Mouse (Mus musculus): ENCODE results near the gene Smtnl1. TPM values are rescaled to one million over a fixed set of nuclear protein-coding genes. Genes with fewer than 3 reads are reported as not detected.

The Smtnl1 gene
- total and polyA plus RNA-seq, 3 experiments = 0.13 to 1.5 TPM; not detected in 1

GRCm38 (mm10) chr2:84868977-84869376 lies 46.5 kb upstream of the Smtnl1 start:
- Histone ChIP-seq H3K27me3 (replicated peaks) (peaks cover 17% of the 10 kb centered on the region), H3K9me3 (replicated peaks; ENCODE audit: low read length) (peaks cover 15% of the 10 kb centered on the region), H3K36me3 (replicated peaks in 1 of 2; ENCODE audit: control insufficient read depth in 1 of 2, insufficient read depth in 1 of 2, low read length in 1 of 2) (no peaks in the 10 kb centered on the region), H3K4me1 (ENCODE audit: control insufficient read depth in 1 of 2, insufficient read depth in 2 of 2) (peaks cover 2 to 34% of the 10 kb centered on the region in 2 experiments; a peak in 3 of 4 replicates), H3K9ac (ENCODE audit: insufficient read depth, low read depth) (no peak overlapping the region), H3K79me2 (replicated peaks; ENCODE audit: control insufficient read depth, extremely low read depth, insufficient read depth, poor library complexity, severe bottlenecking) (no peaks in the 10 kb centered on the region), H3K4me3 (replicated peaks in 1 of 3; ENCODE audit: low read depth in 2 of 3, low read length in 2 of 3, poor library complexity in 1 of 3) (no peak overlapping the region), H3K4me2 (ENCODE audit: insufficient read depth, low read depth, poor library complexity, severe bottlenecking) (no peak overlapping the region), H3K27ac (ENCODE audit: insufficient read depth, low read depth) (no peak overlapping the region)
- no peak for DNase-seq (ENCODE audit: extremely low read depth)
- in situ Hi-C loops (cut with MboI; ENCODE audit: low pct_ligation_motif_present, low pct_unique_long_range_greater_than_20kb, low sequenced_read_pairs) (no loop called here), dilution Hi-C loops (cut with MboI; ENCODE audit: extremely low pct_ligation_motif_present, extremely low pct_unique_long_range_greater_than_20kb, low sequenced_read_pairs) (no loop called here)
- no peak for TF ChIP-seq PAX5 (IDR thresholded peaks at IDR 0.05; ENCODE audit: low read length)
- TF ChIP-seq MAX (IDR thresholded peaks at IDR 0.05; ENCODE audit: low read length) = no peak
- TF ChIP-seq CHD1 (IDR thresholded peaks at IDR 0.05; ENCODE audit: low read depth, low read length) = no peak
- no peak for TF ChIP-seq CHD2 (IDR thresholded peaks at IDR 0.05; ENCODE audit: low read length)
- TF ChIP-seq UBTF (IDR thresholded peaks at IDR 0.05; ENCODE audit: low read depth, low read length) = no peak
- TF ChIP-seq POLR2AphosphoS2 (IDR thresholded peaks at IDR 0.05; ENCODE audit: low read depth, low read length) = no peak
- TF ChIP-seq E2F4 (IDR thresholded peaks at IDR 0.05; ENCODE audit: insufficient replicate concordance, low read depth, low read length) = no peak
- TF ChIP-seq ELF1 (IDR thresholded peaks at IDR 0.05; ENCODE audit: low read depth, low read length) = no peak
- no peak for TF ChIP-seq USF2 (conservative IDR thresholded peaks at IDR 0.05; ENCODE audit: low read depth, low read length)
- no peak for TF ChIP-seq MYC (IDR thresholded peaks at IDR 0.05; ENCODE audit: low read depth, low read length)
- TF ChIP-seq GABPA (IDR thresholded peaks at IDR 0.05; ENCODE audit: insufficient replicate concordance, low read depth, low read length) = no peak
- no peak for TF ChIP-seq BHLHE40 (IDR thresholded peaks at IDR 0.05; ENCODE audit: low read depth, low read length)

- no peaks in the 10 kb centered on the region for H3K36me3 ChIP-seq (replicated peaks in 1 of 2; ENCODE audit: control insufficient read depth in 1 of 2, insufficient read depth in 1 of 2, low read length in 1 of 2)
These were observed 46.1 kb upstream of the Smtnl1 start for GRCm38 (mm10) chr2:84868521-84868943.

More at GRCm38 (mm10) chr2:84868521-84868943, 46.1 kb upstream of the Smtnl1 start:
- Histone ChIP-seq H3K9me3 (replicated peaks; ENCODE audit: low read length) (peaks cover 15% of the 10 kb centered on the region), H3K4me3 (replicated peaks in 1 of 3; ENCODE audit: low read depth in 2 of 3, low read length in 2 of 3, poor library complexity in 1 of 3) (no peak overlapping the region), H3K27ac (ENCODE audit: insufficient read depth, low read depth) (no peak overlapping the region), H3K9ac (ENCODE audit: insufficient read depth, low read depth) (no peak overlapping the region), H3K79me2 (replicated peaks; ENCODE audit: control insufficient read depth, extremely low read depth, insufficient read depth, poor library complexity, severe bottlenecking) (no peaks in the 10 kb centered on the region), H3K4me1 (ENCODE audit: control insufficient read depth in 1 of 2, insufficient read depth in 2 of 2) (peaks cover 2 to 38% of the 10 kb centered on the region in 2 experiments; a peak in 3 of 4 replicates), H3K27me3 (replicated peaks) (peaks cover 17% of the 10 kb centered on the region), H3K4me2 (ENCODE audit: insufficient read depth, low read depth, poor library complexity, severe bottlenecking) (no peak overlapping the region)
- in situ Hi-C loops (cut with MboI; ENCODE audit: low pct_ligation_motif_present, low pct_unique_long_range_greater_than_20kb, low sequenced_read_pairs) (no loop called here), dilution Hi-C loops (cut with MboI; ENCODE audit: extremely low pct_ligation_motif_present, extremely low pct_unique_long_range_greater_than_20kb, low sequenced_read_pairs) (no loop called here)
- peak; percentile 81 for DNase-seq (ENCODE audit: extremely low read depth)
- peak; percentile 71 for TF ChIP-seq SMC3 (IDR thresholded peaks at IDR 0.05; ENCODE audit: low read depth, low read length)
- no peak for TF ChIP-seq USF1 (IDR thresholded peaks at IDR 0.05; ENCODE audit: low read depth, low read length)
- peak; percentile 69 for TF ChIP-seq RAD21 (IDR thresholded peaks at IDR 0.05; ENCODE audit: low read depth, low read length)
- peak; percentile 86 to 90 for TF ChIP-seq CTCF (conservative IDR thresholded peaks at IDR 0.05 in 1 of 2, IDR thresholded peaks at IDR 0.05 in 1 of 2; ENCODE audit: low read depth in 2 of 2, low read length in 2 of 2)

Measured in CH12.LX (cell line).